9 mouse cellular contexts compared by ENCODE assay signal in the genomic region with DNA sequence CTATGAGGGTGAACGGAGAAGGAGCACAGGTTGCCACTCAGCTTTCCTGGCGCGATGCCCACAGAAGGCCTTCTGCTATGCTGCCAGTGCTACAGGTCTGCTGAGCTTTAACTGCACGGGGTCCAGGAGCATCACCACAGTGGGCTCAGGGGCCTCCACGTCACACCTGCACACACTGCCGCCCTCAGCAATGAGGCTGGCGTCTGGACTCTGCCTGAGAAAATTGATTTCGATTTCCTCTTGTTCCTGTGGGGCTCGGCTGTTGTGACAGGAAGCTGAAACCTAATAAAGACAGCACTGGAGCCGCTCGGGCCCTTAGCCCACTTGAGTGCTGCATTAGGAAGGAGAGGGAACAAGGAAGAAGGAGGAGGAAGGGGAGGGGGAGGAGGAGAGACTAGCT.
DNase-seq lines count a peak whose midpoint lies in the region; ATAC-seq and TF ChIP-seq lines count a peak whose summit lies in the region.
"Had no signal": no experiment of that assay in that cellular context is flagged by ENCODE, and none has a peak within 500 bp of the region (broad histone marks: within the 10 kb centered on the region; RNA-seq: fewer than 3 reads in every experiment).

No protein-coding gene starts in this region.

- H3K36me3 ChIP-seq in intestine, embryonic 14.5 days (ENCODE audit: control insufficient read depth, insufficient read depth, low read length) = no peaks in the 10 kb centered on the region
- H3K36me3 ChIP-seq in intestine, postnatal 0 days (ENCODE audit: control insufficient read depth, insufficient read depth) = no peaks in the 10 kb centered on the region
- H3K36me3 ChIP-seq in hindbrain, embryonic 16.5 days (ENCODE audit: control insufficient read depth, insufficient read depth, low read length) = no peaks in the 10 kb centered on the region
- H3K36me3 ChIP-seq in stomach, embryonic 16.5 days (ENCODE audit: control insufficient read depth, insufficient read depth, low read length) = no peaks in the 10 kb centered on the region

- peak overlapping the region; percentile 27; the same call in 1 of the 2 replicates for H3K27ac ChIP-seq in intestine, embryonic 14.5 days (ENCODE audit: low read depth)
- H3K27ac ChIP-seq in intestine, postnatal 0 days (ENCODE audit: low read depth, low read length) = no peak overlapping the region
- no peak overlapping the region for H3K27ac ChIP-seq in hindbrain, embryonic 16.5 days (ENCODE audit: low read depth, low read length)
- H3K27ac ChIP-seq in stomach, embryonic 16.5 days (ENCODE audit: low read length) = peak overlapping the region; percentile 7; the same call in 1 of the 2 replicates

- H3K9ac ChIP-seq in intestine, embryonic 14.5 days (ENCODE audit: low read length) = no peak overlapping the region
- no peak overlapping the region for H3K9ac ChIP-seq in intestine, postnatal 0 days (ENCODE audit: low read depth, low read length)
- no peak overlapping the region; the same call in 1 of the 2 replicates for H3K9ac ChIP-seq in hindbrain, embryonic 16.5 days (ENCODE audit: low read depth, low read length)
- H3K9ac ChIP-seq in stomach, embryonic 16.5 days (ENCODE audit: low read length) = no peak overlapping the region
- H3K9ac ChIP-seq: liver, postnatal 0 days had no signal

- H3K9me3 ChIP-seq in intestine, embryonic 14.5 days (ENCODE audit: control insufficient read depth, low read length) = no peaks in the 10 kb centered on the region
- H3K9me3 ChIP-seq in intestine, postnatal 0 days (ENCODE audit: control insufficient read depth) = no peaks in the 10 kb centered on the region
- no peaks in the 10 kb centered on the region for H3K9me3 ChIP-seq in hindbrain, embryonic 16.5 days (ENCODE audit: control insufficient read depth, low read length)
- no peaks in the 10 kb centered on the region for H3K9me3 ChIP-seq in stomach, embryonic 16.5 days (replicated peaks; ENCODE audit: control insufficient read depth, low read length)

- no peak overlapping the region for H3K4me2 ChIP-seq in intestine, embryonic 14.5 days (ENCODE audit: low read length)
- no peak overlapping the region for H3K4me2 ChIP-seq in intestine, postnatal 0 days (replicated peaks; ENCODE audit: low read depth)
- no peak overlapping the region for H3K4me2 ChIP-seq in hindbrain, embryonic 16.5 days (ENCODE audit: low read length)
- no peak overlapping the region for H3K4me2 ChIP-seq in stomach, embryonic 16.5 days (ENCODE audit: low read depth, low read length)

- no peak overlapping the region for H3K4me3 ChIP-seq in intestine, embryonic 14.5 days (ENCODE audit: low read depth, low read length)
- H3K4me3 ChIP-seq in intestine, postnatal 0 days (ENCODE audit: low read depth, low read length) = no peak overlapping the region
- H3K4me3 ChIP-seq in hindbrain, embryonic 16.5 days (ENCODE audit: low read length) = no peak overlapping the region
- no peak overlapping the region for H3K4me3 ChIP-seq in stomach, embryonic 16.5 days (replicated peaks; ENCODE audit: low read length)

- H3K4me1 ChIP-seq in intestine, embryonic 14.5 days (replicated peaks; ENCODE audit: control insufficient read depth, insufficient read depth, low read length) = peaks cover 5% of the 10 kb centered on the region
- no peaks in the 10 kb centered on the region for H3K4me1 ChIP-seq in intestine, postnatal 0 days (replicated peaks; ENCODE audit: control insufficient read depth, insufficient read depth, low read length)
- H3K4me1 ChIP-seq in hindbrain, embryonic 16.5 days (ENCODE audit: control insufficient read depth, insufficient read depth, low read depth, low read length) = no peaks in the 10 kb centered on the region; the same call in 1 of the 2 replicates
- H3K4me1 ChIP-seq in stomach, embryonic 16.5 days (ENCODE audit: control insufficient read depth, insufficient read depth, low read length) = no peaks in the 10 kb centered on the region

- DNase-seq in intestine, embryonic 14.5 days (ENCODE audit: low spot score) = no peak
- peak; percentile 51 for DNase-seq in testis, postnatal 10 days (ENCODE audit: low spot score)
- DNase-seq in testis, postnatal 14 days (ENCODE audit: low spot score) = no peak
- DNase-seq: liver, postnatal 0 days had no signal

- TF ChIP-seq CTCF in intestine, postnatal 0 days (IDR thresholded peaks at IDR 0.05; ENCODE audit: low read depth) = no peak

- no peaks in the 10 kb centered on the region for H3K27me3 ChIP-seq in intestine, embryonic 14.5 days (replicated peaks; ENCODE audit: control insufficient read depth, insufficient read depth, low read length)
- no peaks in the 10 kb centered on the region for H3K27me3 ChIP-seq in intestine, postnatal 0 days (replicated peaks; ENCODE audit: control insufficient read depth, insufficient read depth, low read length)
- no peaks in the 10 kb centered on the region for H3K27me3 ChIP-seq in hindbrain, embryonic 16.5 days (replicated peaks; ENCODE audit: control insufficient read depth, insufficient read depth, low read length)
- H3K27me3 ChIP-seq in stomach, embryonic 16.5 days (ENCODE audit: control insufficient read depth, insufficient read depth, low read length) = no peaks in the 10 kb centered on the region
- H3K27me3 ChIP-seq: Patski had no signal

- 34% methylated on average over 11 of the region's 11 CpGs for WGBS in intestine, embryonic 14.5 days
- WGBS in intestine, postnatal 0 days = 52% methylated on average over 11 of the region's 11 CpGs
- WGBS in hindbrain, embryonic 16.5 days = 51% methylated on average over 11 of the region's 11 CpGs
- WGBS in stomach, embryonic 16.5 days = 47% methylated on average over 11 of the region's 11 CpGs

- ATAC-seq in intestine, embryonic 14.5 days (replicated peaks; ENCODE audit: low FRiP score, low TSS enrichment, low read depth) = no peak
- no peak for ATAC-seq in intestine, postnatal 0 days
- peak; percentile 68 for ATAC-seq in hindbrain, embryonic 16.5 days
- ATAC-seq in stomach, embryonic 16.5 days (ENCODE audit: insufficient read depth, low FRiP score) = no peak
- ATAC-seq in inflammation-experienced regulatory T-cells, adult 6 months = no peak
- ATAC-seq: liver, postnatal 0 days; Patski had no signal

Comparison
In these comparisons a context has a peak if more than half of its experiments do, and no peak if none do; other contexts are left out.
1. H3K27ac ChIP-seq: peak in intestine, embryonic 14.5 days (single experiment) and stomach, embryonic 16.5 days (single experiment); none in intestine, postnatal 0 days (single experiment) and hindbrain, embryonic 16.5 days (single experiment).